Mouse (Mus musculus): ENCODE data around the gene Tshz3. TPM values are rescaled to one million over a fixed set of nuclear protein-coding genes. Genes with fewer than 3 reads are reported as not detected.

The Tshz3 gene
- polyA plus RNA-seq, 2 experiments: 10.8 to 13.9 TPM

DNA sequence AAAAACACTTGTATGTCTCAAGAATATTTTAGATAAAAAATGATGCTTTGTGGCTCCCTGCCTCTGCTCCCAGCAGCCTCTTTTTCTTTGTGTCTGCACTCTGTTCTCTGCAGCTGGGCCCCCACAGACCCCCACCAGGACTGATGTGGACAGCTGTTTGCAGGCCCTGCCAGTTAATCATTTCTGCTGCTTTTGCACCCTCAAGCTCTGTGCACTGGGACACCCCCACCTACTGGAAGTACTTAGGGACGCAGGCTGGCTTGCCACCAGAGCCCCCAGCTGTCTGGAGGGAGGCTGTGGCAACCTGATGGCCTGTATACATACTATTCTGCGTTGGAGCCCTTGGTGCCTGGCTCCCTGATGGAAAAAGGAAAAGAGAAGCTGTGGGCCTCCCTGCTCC lies 11.3 kb downstream of the Tshz3 start:
- ATAC-seq (ENCODE audit: low FRiP score, low read depth) (peak; percentile 56), DNase-seq (ENCODE audit: low spot score) (peak; percentile 56)
- H3K36me3 ChIP-seq (ENCODE audit: control insufficient read depth, insufficient read depth, low read length): no peaks in the 10 kb centered on the region
- H3K4me3 ChIP-seq (replicated peaks; ENCODE audit: low read length): no peak overlapping the region
- no peaks in the 10 kb centered on the region for H3K9me3 ChIP-seq (ENCODE audit: control insufficient read depth, low read length)
- TF ChIP-seq POLR2A (IDR thresholded peaks at IDR 0.05; ENCODE audit: borderline replicate concordance, extremely low read depth, insufficient read depth, insufficient read length): no peak
- no peak overlapping the region for H3K9ac ChIP-seq (ENCODE audit: low read depth, low read length, severe bottlenecking)
- H3K4me2 ChIP-seq (replicated peaks; ENCODE audit: low read depth, low read length, severe bottlenecking): no peak overlapping the region
- 5% methylated on average over 2 of the region's 2 CpGs for WGBS
- no peaks in the 10 kb centered on the region for H3K27me3 ChIP-seq (ENCODE audit: control insufficient read depth, insufficient read depth, low read length)
- peaks cover 38% of the 10 kb centered on the region for H3K4me1 ChIP-seq (ENCODE audit: control insufficient read depth, insufficient read depth, low read length)
- H3K27ac ChIP-seq (replicated peaks; ENCODE audit: low read depth, low read length): no peak overlapping the region

DNA sequence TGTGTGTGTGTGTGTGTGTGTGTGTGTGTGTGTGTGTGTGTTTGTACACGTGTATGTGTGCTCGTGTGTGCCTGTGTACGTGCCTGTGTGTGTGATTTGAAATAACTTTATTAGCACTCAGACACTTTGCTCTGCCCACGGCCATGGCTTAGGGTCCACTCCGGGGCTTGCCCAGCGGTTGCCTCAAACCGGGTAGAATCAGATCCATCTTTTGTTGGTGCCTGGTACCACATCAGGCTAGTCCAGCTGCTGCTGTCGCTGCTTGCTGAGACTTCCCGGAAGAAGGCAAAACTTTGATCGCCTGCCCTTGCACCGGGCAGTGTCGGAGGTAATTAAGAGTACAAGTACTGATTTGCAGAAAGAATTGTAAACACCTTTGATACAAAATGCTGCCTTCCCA lies 12.1 kb downstream of the Tshz3 start:
- Histone ChIP-seq H3K27ac (replicated peaks; ENCODE audit: low read depth, low read length) (no peak overlapping the region), H3K9ac (ENCODE audit: low read depth, low read length, severe bottlenecking) (peak overlapping the region; percentile 36; the same call in 1 of the 2 replicates), H3K4me2 (replicated peaks; ENCODE audit: low read depth, low read length, severe bottlenecking) (peak overlapping the region; percentile 39), H3K4me1 (ENCODE audit: control insufficient read depth, insufficient read depth, low read length) (peaks cover 38% of the 10 kb centered on the region), H3K27me3 (ENCODE audit: control insufficient read depth, insufficient read depth, low read length) (no peaks in the 10 kb centered on the region), H3K36me3 (ENCODE audit: control insufficient read depth, insufficient read depth, low read length) (no peaks in the 10 kb centered on the region), H3K9me3 (ENCODE audit: control insufficient read depth, low read length) (no peaks in the 10 kb centered on the region), H3K4me3 (replicated peaks; ENCODE audit: low read length) (peak overlapping the region; percentile 14)
- 11% methylated on average over 12 of the region's 12 CpGs for WGBS
- no peak for ATAC-seq (ENCODE audit: low FRiP score, low read depth)
- no peak for DNase-seq (ENCODE audit: low spot score)
- TF ChIP-seq POLR2A (IDR thresholded peaks at IDR 0.05; ENCODE audit: borderline replicate concordance, extremely low read depth, insufficient read depth, insufficient read length): no peak

DNA sequence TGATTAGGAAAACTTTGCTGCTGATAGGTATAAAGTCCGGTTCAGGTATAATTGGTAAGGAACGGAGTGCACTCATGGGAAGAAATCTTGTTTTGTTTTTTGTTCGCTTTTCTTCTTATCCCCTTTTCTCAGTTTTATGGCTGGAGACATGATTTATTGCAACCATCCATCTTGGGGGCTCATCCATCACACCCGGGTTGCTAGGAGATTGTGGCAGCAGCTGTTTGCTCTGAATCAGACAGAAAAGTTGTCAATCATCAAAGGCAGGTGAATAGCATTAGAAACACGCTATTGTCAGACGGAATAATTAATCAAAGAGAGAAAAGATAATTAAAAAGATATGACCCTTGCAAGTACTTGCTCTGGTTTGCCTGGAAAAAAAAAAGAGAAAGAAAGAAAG lies 12.5 kb downstream of the Tshz3 start:
- peak overlapping the region; percentile 36; the same call in 1 of the 2 replicates for H3K9ac ChIP-seq (ENCODE audit: low read depth, low read length, severe bottlenecking)
- ATAC-seq (ENCODE audit: low FRiP score, low read depth) (no peak), DNase-seq (ENCODE audit: low spot score) (no peak)
- H3K4me1 ChIP-seq (ENCODE audit: control insufficient read depth, insufficient read depth, low read length): peaks cover 38% of the 10 kb centered on the region
- H3K27me3 ChIP-seq (ENCODE audit: control insufficient read depth, insufficient read depth, low read length): no peaks in the 10 kb centered on the region
- peak overlapping the region; percentile 39 for H3K4me2 ChIP-seq (replicated peaks; ENCODE audit: low read depth, low read length, severe bottlenecking)
- H3K9me3 ChIP-seq (ENCODE audit: control insufficient read depth, low read length): no peaks in the 10 kb centered on the region
- no peak overlapping the region for H3K4me3 ChIP-seq (replicated peaks; ENCODE audit: low read length)
- TF ChIP-seq POLR2A (IDR thresholded peaks at IDR 0.05; ENCODE audit: borderline replicate concordance, extremely low read depth, insufficient read depth, insufficient read length): no peak
- 20% methylated on average over 6 of the region's 6 CpGs for WGBS
- H3K27ac ChIP-seq (replicated peaks; ENCODE audit: low read depth, low read length): no peak overlapping the region
- no peaks in the 10 kb centered on the region for H3K36me3 ChIP-seq (ENCODE audit: control insufficient read depth, insufficient read depth, low read length)

DNA sequence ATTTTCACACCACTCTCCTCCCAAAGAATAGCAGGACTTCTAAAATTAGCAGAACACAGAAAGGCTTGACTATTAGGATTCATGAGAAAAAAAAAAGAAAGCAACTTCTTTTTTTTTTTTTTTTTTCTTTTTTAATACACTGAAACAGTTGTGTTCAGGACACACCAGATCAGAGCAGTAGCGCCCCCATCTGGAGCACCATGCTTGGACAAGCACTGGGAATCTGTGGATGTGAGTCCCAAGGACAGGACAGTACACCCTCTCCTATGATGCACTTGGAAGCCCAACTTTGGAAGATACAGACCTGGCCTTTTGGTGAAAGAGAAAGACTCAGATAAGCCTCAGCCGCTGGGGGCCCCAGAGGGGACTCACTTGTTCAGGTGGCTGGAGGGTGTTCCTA lies 13.8 kb downstream of the Tshz3 start:
- no peaks in the 10 kb centered on the region for H3K36me3 ChIP-seq (ENCODE audit: control insufficient read depth, insufficient read depth, low read length)
- H3K4me1 ChIP-seq (ENCODE audit: control insufficient read depth, insufficient read depth, low read length): peaks cover 34% of the 10 kb centered on the region
- H3K9ac ChIP-seq (ENCODE audit: low read depth, low read length, severe bottlenecking): no peak overlapping the region
- H3K4me2 ChIP-seq (replicated peaks; ENCODE audit: low read depth, low read length, severe bottlenecking): no peak overlapping the region
- H3K27me3 ChIP-seq (ENCODE audit: control insufficient read depth, insufficient read depth, low read length): no peaks in the 10 kb centered on the region
- 55% methylated on average over 2 of the region's 2 CpGs for WGBS
- TF ChIP-seq POLR2A (IDR thresholded peaks at IDR 0.05; ENCODE audit: borderline replicate concordance, extremely low read depth, insufficient read depth, insufficient read length): no peak
- no peaks in the 10 kb centered on the region for H3K9me3 ChIP-seq (ENCODE audit: control insufficient read depth, low read length)
- ATAC-seq (ENCODE audit: low FRiP score, low read depth) (no peak), DNase-seq (ENCODE audit: low spot score) (no peak)
- H3K27ac ChIP-seq (replicated peaks; ENCODE audit: low read depth, low read length): no peak overlapping the region
- no peak overlapping the region for H3K4me3 ChIP-seq (replicated peaks; ENCODE audit: low read length)

DNA sequence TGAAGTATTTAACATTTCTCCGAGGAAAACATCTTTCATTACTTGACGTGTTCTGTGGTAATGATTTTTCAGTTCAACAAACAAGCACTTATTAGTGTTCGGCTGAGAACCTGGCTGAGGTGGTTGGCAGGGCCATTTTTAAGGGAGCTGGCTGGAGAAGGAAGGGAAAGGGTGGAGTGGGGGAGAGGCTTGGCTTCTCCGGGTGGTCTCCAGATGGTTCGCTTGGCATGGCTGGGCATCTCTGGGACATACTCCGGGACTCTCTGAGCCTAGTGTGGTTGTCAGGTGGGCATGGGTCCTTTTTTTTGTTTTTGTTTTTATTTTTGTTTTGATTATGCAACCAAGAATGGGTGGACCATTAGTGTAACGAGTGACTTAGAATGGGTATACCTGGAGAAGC lies 16.4 kb downstream of the Tshz3 start:
- no peak overlapping the region for H3K4me3 ChIP-seq (replicated peaks; ENCODE audit: low read length)
- H3K9ac ChIP-seq (ENCODE audit: low read depth, low read length, severe bottlenecking): no peak overlapping the region
- H3K27ac ChIP-seq (replicated peaks; ENCODE audit: low read depth, low read length): no peak overlapping the region
- H3K9me3 ChIP-seq (ENCODE audit: control insufficient read depth, low read length): no peaks in the 10 kb centered on the region
- DNase-seq (ENCODE audit: low spot score): no peak
- peaks cover 23% of the 10 kb centered on the region for H3K4me1 ChIP-seq (ENCODE audit: control insufficient read depth, insufficient read depth, low read length)
- H3K27me3 ChIP-seq (ENCODE audit: control insufficient read depth, insufficient read depth, low read length): no peaks in the 10 kb centered on the region
- H3K36me3 ChIP-seq (ENCODE audit: control insufficient read depth, insufficient read depth, low read length): no peaks in the 10 kb centered on the region
- H3K4me2 ChIP-seq (replicated peaks; ENCODE audit: low read depth, low read length, severe bottlenecking): no peak overlapping the region
- no peak for TF ChIP-seq POLR2A (IDR thresholded peaks at IDR 0.05; ENCODE audit: borderline replicate concordance, extremely low read depth, insufficient read depth, insufficient read length)
- WGBS: 68% methylated on average over 7 of the region's 7 CpGs
- ATAC-seq (ENCODE audit: low FRiP score, low read depth): no peak

DNA sequence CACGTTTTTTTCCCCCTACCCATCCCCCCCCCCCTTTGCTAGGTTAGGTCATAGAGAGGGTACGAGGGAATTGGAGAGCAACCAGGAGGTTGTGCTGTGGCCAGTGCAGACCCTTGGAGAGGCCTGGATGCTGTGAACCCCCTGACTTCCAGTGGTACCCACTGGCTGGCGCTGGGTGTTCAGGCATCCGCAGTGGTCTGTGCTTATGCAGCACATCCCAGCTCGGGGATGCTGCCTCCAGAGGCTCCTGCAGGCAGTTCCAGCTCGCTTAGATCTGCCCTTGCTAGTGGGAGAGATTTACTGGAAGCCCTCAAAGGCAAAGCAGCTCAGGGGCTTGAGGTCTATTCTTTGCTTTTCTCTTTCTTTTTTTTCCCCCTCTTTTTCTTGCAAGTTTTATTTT lies 19.3 kb downstream of the Tshz3 start:
- DNase-seq (ENCODE audit: low spot score) (no peak), ATAC-seq (ENCODE audit: low FRiP score, low read depth) (no peak)
- H3K9ac ChIP-seq (ENCODE audit: low read depth, low read length, severe bottlenecking): no peak overlapping the region
- 39% methylated on average over 6 of the region's 6 CpGs for WGBS
- no peak overlapping the region for H3K27ac ChIP-seq (replicated peaks; ENCODE audit: low read depth, low read length)
- no peaks in the 10 kb centered on the region for H3K27me3 ChIP-seq (ENCODE audit: control insufficient read depth, insufficient read depth, low read length)
- peaks cover 9% of the 10 kb centered on the region; the same call in 1 of the 2 replicates for H3K4me1 ChIP-seq (ENCODE audit: control insufficient read depth, insufficient read depth, low read length)
- no peaks in the 10 kb centered on the region for H3K9me3 ChIP-seq (ENCODE audit: control insufficient read depth, low read length)
- no peaks in the 10 kb centered on the region for H3K36me3 ChIP-seq (ENCODE audit: control insufficient read depth, insufficient read depth, low read length)
- no peak overlapping the region for H3K4me2 ChIP-seq (replicated peaks; ENCODE audit: low read depth, low read length, severe bottlenecking)
- TF ChIP-seq POLR2A (IDR thresholded peaks at IDR 0.05; ENCODE audit: borderline replicate concordance, extremely low read depth, insufficient read depth, insufficient read length): no peak
- H3K4me3 ChIP-seq (replicated peaks; ENCODE audit: low read length): no peak overlapping the region
